Mouse (Mus musculus) kidney, adult 2 months (tissue): ENCODE measurements around the gene Ccdc148.

Experiments
- CTCF ChIP-seq: fragments of 200-500 bp; conservative IDR thresholded peaks from 2 replicates; pipeline ENCODE4 v1.5.1; 2011; ENCODE audit warnings: low read depth, mild to moderate bottlenecking, control low read depth, low read length, moderate library complexity, mixed read lengths; ENCODE audit not compliant: insufficient read depth, insufficient read length
- POLR2A ChIP-seq: fragments of 200-500 bp; IDR thresholded peaks from one replicate; pipeline ENCODE4 v1.6.1; 2011; ENCODE audit warnings: low read depth, low read length, control low read depth

GRCm38 (mm10) chr2:59007356-59007755 lies 153.1 kb downstream of the Ccdc148 start:
- TF ChIP-seq CTCF (no peak), POLR2A (no peak)
